Mouse (Mus musculus) gastrocnemius, adult 8-10 months (tissue): ENCODE data around the gene Mctp1. TPM values are rescaled to one million over a fixed set of nuclear protein-coding genes. Genes with fewer than 3 reads are reported as not detected.
"Not testable (repeated sequence)": the region's sequence is repeated elsewhere in the genome, so short reads cannot be mapped to it uniquely, and the experiment has no call there.

Experiments
- DNase-seq, 2 experiments: peaks; one replicate each; pipeline ENCODE4 v3.0.0; 2022; ENCODE audit warnings: low spot score in 2 of 2
- total RNA-seq, 4 experiments: library from RNA; stranded (reverse); gene quantifications; 2 replicates each; pipeline ENCODE4 v1.2.4; 2022

Mctp1 gene
- total RNA-seq, result 1 to 10 TPM in 1 of 4 experiments, under 1 TPM in 3; 0.53 to 1.1 (median 0.72) TPM

DNA sequence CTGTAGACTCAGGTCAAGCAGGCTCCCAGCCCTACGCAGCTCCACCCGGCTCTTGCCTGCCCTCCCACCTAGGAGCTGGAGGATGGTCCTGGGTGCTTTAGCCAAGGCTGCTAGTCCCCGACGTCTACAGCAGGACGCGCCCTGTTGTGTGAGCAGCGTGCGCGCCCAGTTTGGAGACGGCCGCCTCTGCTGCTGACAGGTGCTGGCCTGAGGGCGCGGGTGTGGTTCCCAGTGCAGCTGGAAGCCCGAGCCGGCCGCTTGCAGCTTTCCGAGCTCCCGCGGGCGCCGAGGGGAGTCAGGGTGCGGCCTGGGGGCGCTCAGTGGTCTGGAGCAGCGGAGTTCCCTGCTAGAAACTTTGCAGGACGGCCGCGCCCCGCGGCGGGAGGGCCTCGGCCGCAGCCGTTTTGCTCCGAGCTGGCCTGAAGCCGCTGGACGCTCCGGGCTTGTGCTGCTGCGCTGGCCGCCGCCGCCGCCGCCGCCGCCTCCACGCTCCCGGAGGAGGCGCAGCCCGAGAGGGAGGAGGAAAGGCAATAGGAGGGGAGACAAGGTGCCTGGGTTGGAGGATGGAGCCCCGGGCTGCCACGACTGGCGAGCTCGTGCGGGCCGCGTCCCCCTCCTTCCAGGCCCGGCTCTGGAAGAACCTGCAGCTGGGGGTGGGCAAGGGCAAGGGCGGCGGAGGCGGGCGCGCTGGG is at the start of gene Mctp1:
Gene Mctp1 (plus strand): TSS at position 564 of the 692 bp plus-strand sequence.
- DNase-seq, result peak in 1 of 2 experiments; percentile 12

DNA sequence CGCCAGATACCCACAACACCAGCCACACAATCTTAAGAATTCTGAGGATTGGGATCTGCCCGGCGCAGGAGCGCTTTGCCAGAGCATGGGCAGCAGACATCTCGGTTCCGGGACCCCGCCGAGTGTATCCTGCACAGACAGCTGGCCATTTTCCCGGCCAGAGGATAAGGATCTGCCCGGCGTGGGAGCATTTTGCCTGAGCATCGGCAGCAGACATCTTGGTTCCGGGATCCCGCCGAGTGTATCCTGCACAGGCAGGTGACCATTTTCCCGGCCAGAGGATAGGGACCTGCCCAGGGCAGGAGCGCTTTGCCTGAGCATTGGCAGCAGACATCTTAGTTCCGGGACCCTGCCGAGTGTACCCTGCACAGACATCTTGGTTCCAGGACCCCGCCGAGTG is 38.4 kb upstream of the Mctp1 start:
- DNase-seq, result not testable (repeated sequence)

DNA sequence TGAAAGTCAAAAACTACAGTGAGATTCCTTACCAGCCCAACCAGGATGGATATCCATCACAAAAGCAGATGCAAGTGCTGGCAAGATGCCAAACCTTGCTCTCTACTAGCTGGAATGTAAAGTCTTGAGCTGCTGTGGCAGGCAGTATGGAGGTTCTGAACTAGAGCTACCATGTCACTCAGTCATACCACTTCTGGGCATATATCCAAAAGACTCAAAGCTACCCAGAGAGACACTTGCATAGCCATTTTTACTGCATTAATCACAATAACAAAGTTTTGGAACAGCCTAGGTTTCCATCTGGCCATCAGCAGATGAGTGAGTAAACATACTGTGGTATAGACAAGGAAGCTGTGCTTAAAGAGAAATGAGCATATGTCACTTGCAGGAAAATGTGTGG is 25.6 kb upstream of the Mctp1 start:
- no peak for DNase-seq

GRCm38 (mm10) chr13:76384664-76385435 is 515 bp downstream of the Mctp1 start:
- DNase-seq, result no peak

DNA sequence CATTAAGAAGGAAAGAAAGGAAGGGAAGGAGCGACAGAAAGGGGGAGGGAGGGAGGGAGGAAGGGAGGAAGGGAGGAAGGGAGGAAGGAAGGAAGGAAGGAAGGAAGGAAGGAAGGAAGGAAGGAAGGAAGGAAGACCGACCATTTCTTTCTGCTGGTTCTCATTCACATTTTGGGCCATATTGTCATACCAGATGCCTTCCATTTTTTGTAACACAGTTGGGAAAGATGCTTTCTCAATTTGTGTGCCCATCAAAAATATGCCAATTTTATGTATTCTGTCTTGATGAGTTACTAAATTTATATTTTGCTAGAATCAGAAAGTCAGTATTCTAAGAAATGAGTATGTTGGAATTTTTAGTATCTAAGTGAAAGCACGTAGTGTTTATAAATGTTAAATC is 4.3 kb downstream of the Mctp1 start:
- no peak for DNase-seq

DNA sequence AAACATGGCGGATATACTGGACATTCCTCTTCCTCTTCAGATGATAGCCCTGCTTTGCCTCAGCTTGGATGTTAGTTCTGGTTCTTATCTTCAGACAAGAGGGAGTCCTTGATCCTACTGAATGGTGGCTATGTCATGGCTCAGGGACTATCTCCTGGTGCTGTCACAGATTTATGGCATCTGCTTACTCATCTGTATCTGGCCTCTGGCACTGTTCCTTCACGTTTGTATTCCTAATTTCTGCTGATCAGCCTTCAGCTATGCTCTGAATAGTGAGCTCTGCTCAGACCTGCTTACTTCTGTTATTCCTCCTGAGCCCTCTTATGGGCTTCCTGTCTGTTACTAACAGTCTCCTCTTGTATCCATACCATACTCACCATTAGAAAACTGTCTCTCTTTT is 7.6 kb downstream of the Mctp1 start:
- no peak for DNase-seq

DNA sequence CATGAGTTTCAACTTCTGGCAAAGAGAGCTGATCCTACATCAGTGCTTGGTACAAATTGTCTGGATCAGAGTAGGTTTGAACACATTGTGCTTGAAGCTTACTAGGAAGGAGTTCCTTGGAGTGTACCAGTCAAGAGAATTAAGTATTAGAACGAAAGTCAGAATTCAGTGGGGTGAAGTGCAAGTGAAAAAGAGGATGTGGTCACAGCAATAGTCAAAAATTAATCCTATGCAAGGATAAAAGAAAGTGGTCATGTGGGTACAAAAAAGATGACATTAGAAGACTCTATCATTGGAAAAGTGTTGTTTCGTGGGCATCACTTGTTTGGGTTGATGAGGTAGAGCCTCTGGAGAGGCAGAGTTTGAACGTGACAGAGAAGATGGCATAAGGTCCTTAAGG is 8.8 kb downstream of the Mctp1 start:
- DNase-seq, result no peak

- no peak for DNase-seq
Measured at GRCm38 (mm10) chr13:76395906-76396305, 11.6 kb downstream of the Mctp1 start.

- no peak for DNase-seq
Measured at GRCm38 (mm10) chr13:76409296-76409695, 25.0 kb downstream of the Mctp1 start.

DNA sequence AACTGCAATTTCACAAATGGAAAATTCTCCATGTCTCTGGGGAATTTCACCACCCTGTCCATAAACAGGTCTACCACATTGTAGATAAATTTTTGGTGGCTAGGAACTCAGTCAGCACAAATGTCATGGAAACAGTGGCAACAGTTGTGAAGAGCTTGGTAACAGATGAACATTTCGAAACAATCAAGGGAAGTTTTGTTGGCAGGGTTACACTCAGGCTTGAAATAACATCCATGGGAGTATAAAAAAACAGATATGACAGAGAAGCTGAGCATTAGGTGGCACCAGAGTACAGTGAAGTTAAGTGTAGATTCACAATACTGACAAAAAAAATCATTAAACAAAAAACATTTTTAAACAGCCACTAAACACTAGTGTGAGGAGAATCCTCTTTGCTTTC is 26.3 kb downstream of the Mctp1 start:
- DNase-seq, result no peak

- DNase-seq, result no peak
Measured at GRCm38 (mm10) chr13:76415346-76415745, 31.0 kb downstream of the Mctp1 start.

DNA sequence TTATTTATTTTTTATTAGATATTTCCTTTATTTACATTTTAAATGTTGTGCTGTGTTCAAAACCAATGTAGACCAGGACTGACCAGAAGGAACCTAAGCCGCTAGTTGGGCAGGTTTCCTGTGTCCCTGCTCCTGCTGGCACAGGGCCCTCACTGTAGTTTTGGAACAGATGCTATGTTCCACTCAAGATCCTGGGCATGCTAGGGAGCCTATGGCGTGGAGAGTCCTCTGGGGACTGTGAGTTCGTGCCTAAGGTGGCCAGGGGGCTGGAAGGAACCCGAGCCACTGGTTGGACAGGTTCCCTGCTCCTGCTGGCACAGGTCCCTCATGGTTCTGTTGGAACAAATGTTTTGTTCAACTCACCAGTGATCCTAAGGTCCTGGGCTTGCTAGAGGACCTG is 35.8 kb downstream of the Mctp1 start:
- DNase-seq, result no peak

DNA sequence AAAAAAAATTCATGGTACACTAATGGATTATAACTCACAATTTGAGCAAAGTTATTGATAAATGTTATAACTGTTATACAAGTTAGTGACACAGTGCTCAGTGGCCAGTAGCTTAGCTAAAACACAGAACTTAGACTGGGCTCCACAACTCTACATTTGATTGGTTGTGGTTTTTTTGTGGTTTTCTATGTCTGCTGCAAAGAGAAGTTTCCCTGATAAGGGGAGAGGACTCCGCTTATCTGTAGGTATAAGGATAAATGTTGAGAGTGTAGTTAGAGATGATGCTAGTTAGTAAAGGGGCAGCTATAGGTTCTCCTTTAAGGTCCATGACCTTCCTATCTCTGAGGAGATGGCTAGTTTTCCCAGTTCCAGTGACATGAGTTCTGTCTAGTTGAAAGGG is 36.7 kb downstream of the Mctp1 start:
- no peak for DNase-seq

DNA sequence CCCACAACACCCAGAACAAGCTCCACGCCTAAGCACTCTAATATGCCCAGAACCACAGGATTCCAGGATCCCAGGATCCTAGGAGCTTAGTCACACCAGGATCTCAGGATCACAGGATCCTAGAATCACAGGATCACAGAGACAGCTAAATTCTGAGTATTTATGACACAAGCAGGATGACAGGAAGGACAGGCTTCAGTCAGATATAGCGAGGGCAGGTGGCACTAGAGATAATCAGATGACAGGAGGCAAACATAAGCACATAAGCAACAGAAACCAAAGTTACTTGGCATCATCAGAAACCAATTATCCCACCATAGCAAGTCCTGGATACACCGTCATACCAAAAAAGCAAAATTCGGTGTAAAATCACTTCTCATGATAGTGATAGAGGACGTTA is 37.8 kb downstream of the Mctp1 start:
- DNase-seq, result no peak

DNA sequence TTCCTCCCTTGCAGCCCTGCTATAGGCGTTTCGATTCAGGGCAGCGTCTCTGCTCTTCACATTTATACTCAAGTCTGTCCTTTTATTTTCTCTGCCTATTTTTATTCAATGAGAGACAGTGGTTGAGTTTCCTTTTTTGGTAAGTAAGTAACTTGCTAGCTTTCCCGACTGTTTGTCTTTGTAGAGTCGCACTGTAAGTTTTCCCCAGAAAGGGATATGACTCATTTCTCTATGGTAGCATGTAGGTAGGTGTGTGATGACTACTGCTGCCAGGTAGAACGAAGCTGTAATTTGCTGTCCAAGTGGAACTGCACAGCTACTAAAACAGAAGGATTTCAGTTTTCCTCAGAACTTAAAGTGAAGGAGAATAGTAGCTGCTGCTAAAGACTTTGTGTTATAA is 45.1 kb downstream of the Mctp1 start:
- no peak for DNase-seq

GRCm38 (mm10) chr13:76429927-76430326 is 45.6 kb downstream of the Mctp1 start:
- no peak for DNase-seq

- DNase-seq, result no peak
Measured at GRCm38 (mm10) chr13:76431946-76432345, 47.6 kb downstream of the Mctp1 start.

DNA sequence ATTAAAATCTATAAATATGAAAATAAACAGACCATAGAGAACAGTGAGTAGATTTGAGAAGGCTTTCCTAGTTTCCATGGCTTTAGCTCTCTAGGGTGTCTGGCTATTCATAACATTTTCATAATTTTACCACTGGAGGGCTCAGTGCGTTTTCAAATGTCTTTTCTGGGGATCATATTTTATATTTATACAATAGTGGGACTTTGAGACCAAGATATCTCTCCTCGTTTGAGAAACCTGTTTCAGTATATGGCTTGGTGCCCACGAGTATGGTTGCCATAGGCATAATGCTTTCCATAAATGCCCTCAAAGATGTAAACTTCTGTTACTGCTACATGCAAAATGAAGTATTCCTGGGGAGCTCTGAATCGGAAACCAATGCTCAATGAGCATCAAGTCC is 49.1 kb downstream of the Mctp1 start:
- DNase-seq, result no peak

DNA sequence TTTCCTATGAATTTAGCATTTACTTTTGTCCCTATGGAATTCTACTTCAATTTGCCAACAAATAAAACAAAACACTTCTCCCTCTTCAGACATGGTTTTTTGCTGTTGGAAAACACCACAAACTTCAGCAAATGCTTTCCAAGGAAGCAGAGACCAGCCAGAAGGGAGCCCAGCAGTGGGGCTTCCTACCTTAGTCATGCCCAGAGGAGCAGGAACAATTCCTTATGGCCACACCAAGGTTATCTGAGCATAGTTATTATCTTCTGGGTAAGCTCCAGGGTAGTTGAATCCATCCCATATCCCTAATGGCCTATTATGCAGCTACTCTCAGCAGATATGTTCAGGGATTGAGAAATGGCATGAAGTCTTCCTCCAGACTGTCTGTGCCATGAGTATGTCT is 52.1 kb downstream of the Mctp1 start:
- DNase-seq, result no peak

DNA sequence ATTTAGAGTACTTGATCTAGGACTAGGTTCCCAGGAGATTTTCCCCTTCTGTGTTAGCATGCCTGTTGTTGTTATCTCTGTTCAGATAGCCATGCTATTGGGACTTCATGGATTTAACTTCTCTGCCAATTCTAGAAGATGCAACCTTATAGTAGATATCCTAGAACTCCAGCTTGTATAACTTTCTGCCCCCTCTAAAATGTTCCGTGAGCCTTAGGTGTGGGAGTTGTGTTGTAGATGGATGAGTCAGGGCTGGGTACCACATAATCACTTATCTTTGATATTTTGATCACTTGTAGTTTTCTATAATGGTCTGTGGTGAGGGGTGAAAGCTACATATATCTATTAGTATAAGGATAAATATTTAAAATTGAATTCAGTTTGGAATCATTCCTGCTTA is 54.4 kb downstream of the Mctp1 start:
- no peak for DNase-seq

DNA sequence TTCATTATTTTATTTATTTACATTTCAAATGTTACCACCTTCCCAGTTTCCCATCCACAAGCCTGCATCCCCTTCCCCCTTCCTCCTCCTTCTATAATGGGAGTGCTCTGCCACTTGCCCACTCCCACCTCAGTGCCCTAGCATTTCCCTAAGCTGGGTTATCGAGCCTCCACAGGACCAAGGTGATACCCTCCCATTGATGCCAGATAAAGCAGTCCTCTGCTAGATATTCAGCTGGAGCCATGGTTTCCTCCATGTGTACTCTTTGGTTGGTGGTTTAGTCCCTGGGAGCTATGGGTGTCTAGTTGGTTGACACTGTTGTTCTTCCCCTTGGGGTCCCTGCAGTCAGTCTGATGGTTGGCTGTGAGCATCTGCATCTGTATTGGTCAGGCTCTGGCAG is 61.7 kb downstream of the Mctp1 start:
- no peak for DNase-seq

DNA sequence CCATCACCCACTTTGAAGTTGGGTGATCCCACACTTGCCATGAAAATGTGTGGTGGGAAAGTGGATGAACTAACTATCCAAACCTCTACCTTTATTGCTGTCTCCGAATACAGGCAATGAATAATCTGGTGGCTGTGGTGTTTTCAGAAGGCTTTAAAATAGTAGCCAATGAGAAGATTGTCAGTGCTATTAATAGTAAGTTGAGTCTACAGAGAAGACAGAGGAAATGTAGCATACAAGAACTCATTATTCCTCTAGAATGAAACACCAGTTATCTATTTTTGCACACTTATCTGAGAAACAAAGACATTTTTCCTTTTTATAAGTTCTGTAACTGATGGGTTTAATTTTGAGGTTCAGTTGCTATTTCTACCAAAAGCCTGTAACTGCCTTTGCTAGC is 63.2 kb downstream of the Mctp1 start:
- no peak for DNase-seq

- not testable (repeated sequence) for DNase-seq
Measured at GRCm38 (mm10) chr13:76451526-76451925, 67.2 kb downstream of the Mctp1 start.
